Comparison of ENCODE assay signal across 8 mouse cellular contexts in the genomic region with DNA sequence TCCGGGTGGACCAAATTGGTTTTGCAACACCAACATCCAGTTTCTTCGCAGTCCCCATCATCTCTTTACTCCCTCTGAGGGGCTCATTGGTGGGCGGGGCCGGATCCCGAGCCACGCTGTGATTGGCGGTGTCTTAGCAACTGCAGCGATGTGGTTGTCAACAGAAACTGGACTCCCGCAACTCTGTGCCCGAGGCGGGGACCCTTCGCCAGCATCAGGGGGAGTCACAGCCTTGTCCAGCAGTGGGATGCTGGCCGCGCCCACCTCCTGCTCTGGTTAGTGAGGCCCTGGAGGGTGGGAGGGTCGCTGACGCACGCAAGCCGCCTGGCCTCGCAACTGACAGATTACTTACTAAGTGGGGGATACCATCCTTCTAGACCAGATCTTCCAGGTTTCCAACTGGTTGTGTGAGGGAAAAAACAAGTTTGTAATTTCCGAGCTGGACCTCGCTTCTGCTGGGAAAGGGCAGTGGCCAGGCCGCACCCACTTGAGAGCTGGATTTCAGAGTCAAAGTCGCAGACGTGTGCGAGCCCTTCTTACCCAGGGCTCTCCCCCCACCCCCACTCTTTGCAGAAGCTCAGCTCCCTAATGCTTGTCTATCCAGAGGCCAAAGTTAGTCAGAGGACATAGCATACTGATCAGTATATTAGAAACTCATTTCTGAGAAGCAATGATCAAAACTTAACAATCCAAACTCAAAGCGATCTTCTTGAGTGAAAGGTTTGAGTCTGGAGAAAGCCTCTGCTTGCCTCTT. TPM values are rescaled to one million over a fixed set of nuclear protein-coding genes. Genes with fewer than 3 reads are reported as not detected.
DNase-seq lines count a peak whose midpoint lies in the region; ATAC-seq lines count a peak whose summit lies in the region.

No protein-coding gene starts in this region.

- peak overlapping the region; percentile 76 for H3K4me2 ChIP-seq in forebrain, embryonic 11.5 days (ENCODE audit: low read depth, low read length, severe bottlenecking)
- peak overlapping the region; percentile 80 for H3K4me2 ChIP-seq in heart, embryonic 15.5 days
- peak overlapping the region; percentile 41 for H3K4me2 ChIP-seq in liver, embryonic 16.5 days (ENCODE audit: low read depth, low read length)
- peak overlapping the region; percentile 75 for H3K4me2 ChIP-seq in neural tube, embryonic 11.5 days (ENCODE audit: low read depth)
- peak overlapping the region; percentile 85 for H3K4me2 ChIP-seq in stomach, embryonic 16.5 days (ENCODE audit: low read depth, low read length)

- H3K27me3 ChIP-seq in forebrain, embryonic 11.5 days (ENCODE audit: control insufficient read depth, insufficient read depth, low read length) = no peaks in the 10 kb centered on the region
- 0 out of 2 replicates have a peak, but pooled peaks cover 3% of the 10 kb centered on the region for H3K27me3 ChIP-seq in heart, embryonic 15.5 days
- peaks cover 28% of the 10 kb centered on the region for H3K27me3 ChIP-seq in liver, embryonic 16.5 days (ENCODE audit: control insufficient read depth, insufficient read depth, low read depth, low read length)
- no peaks in the 10 kb centered on the region for H3K27me3 ChIP-seq in neural tube, embryonic 11.5 days (ENCODE audit: control insufficient read depth, insufficient read depth, low read length)
- H3K27me3 ChIP-seq in stomach, embryonic 16.5 days (ENCODE audit: control insufficient read depth, insufficient read depth, low read length) = no peaks in the 10 kb centered on the region

- H3K4me3 ChIP-seq in forebrain, embryonic 11.5 days (ENCODE audit: low read depth, low read length) = peak overlapping the region; percentile 48
- peak overlapping the region; percentile 54 for H3K4me3 ChIP-seq in heart, embryonic 15.5 days
- peak overlapping the region; percentile 42 for H3K4me3 ChIP-seq in liver, embryonic 16.5 days (ENCODE audit: low read depth, low read length)
- peak overlapping the region; percentile 39 for H3K4me3 ChIP-seq in neural tube, embryonic 11.5 days (ENCODE audit: low read depth, low read length)
- peak overlapping the region; percentile 56 for H3K4me3 ChIP-seq in stomach, embryonic 16.5 days (replicated peaks; ENCODE audit: low read length)

- peak; percentile 40 for DNase-seq in kidney, adult 18-20 months
- DNase-seq in kidney, adult 8-10 months = no peak
- DNase-seq in forebrain, embryonic 11.5 days (ENCODE audit: low spot score) = peak; percentile 92
- peak; percentile 84 to 88 for DNase-seq in kidney, postnatal 4 days
- peak; percentile 90 for DNase-seq in neural tube, embryonic 11.5 days (ENCODE audit: low spot score)

- peak; percentile 96 for ATAC-seq in forebrain, embryonic 11.5 days (replicated peaks; ENCODE audit: low FRiP score)
- ATAC-seq in heart, embryonic 15.5 days (replicated peaks; ENCODE audit: insufficient number of reproducible peaks, insufficient read depth, low FRiP score, low read depth) = peak; percentile 76
- ATAC-seq in liver, embryonic 16.5 days (ENCODE audit: low read depth) = peak; percentile 13; the same call in 1 of the 2 replicates
- ATAC-seq in neural tube, embryonic 11.5 days (ENCODE audit: insufficient read depth, low FRiP score, low TSS enrichment) = peak; percentile 97
- peak; percentile 90 for ATAC-seq in stomach, embryonic 16.5 days (ENCODE audit: insufficient read depth, low FRiP score)

- no peaks in the 10 kb centered on the region for H3K9me3 ChIP-seq in forebrain, embryonic 11.5 days (ENCODE audit: control insufficient read depth, low read length)
- H3K9me3 ChIP-seq in heart, embryonic 15.5 days (replicated peaks) = no peaks in the 10 kb centered on the region
- no peaks in the 10 kb centered on the region for H3K9me3 ChIP-seq in liver, embryonic 16.5 days (replicated peaks; ENCODE audit: control insufficient read depth, low read length)
- H3K9me3 ChIP-seq in neural tube, embryonic 11.5 days (ENCODE audit: control insufficient read depth, low read length) = no peaks in the 10 kb centered on the region
- no peaks in the 10 kb centered on the region for H3K9me3 ChIP-seq in stomach, embryonic 16.5 days (replicated peaks; ENCODE audit: control insufficient read depth, low read length)

- H3K4me1 ChIP-seq in forebrain, embryonic 11.5 days (replicated peaks; ENCODE audit: control insufficient read depth, insufficient read depth, low read length) = peaks cover 4% of the 10 kb centered on the region; the same call in 1 of the 2 replicates
- peaks cover 10% of the 10 kb centered on the region for H3K4me1 ChIP-seq in heart, embryonic 15.5 days (replicated peaks)
- H3K4me1 ChIP-seq in liver, embryonic 16.5 days (ENCODE audit: control insufficient read depth, low read depth, low read length) = peaks cover 5% of the 10 kb centered on the region; the same call in 1 of the 2 replicates
- no peaks in the 10 kb centered on the region; the same call in 1 of the 2 replicates for H3K4me1 ChIP-seq in neural tube, embryonic 11.5 days (ENCODE audit: control insufficient read depth, insufficient read depth, low read length)
- H3K4me1 ChIP-seq in stomach, embryonic 16.5 days (ENCODE audit: control insufficient read depth, insufficient read depth, low read length) = peaks cover 14% of the 10 kb centered on the region; the same call in 1 of the 2 replicates

- peak overlapping the region; percentile 48 for H3K9ac ChIP-seq in forebrain, embryonic 11.5 days (ENCODE audit: low read length)
- peak overlapping the region; percentile 3; the same call in 1 of the 2 replicates for H3K9ac ChIP-seq in heart, embryonic 15.5 days
- no peak overlapping the region for H3K9ac ChIP-seq in liver, embryonic 16.5 days (ENCODE audit: low read depth, low read length)
- peak overlapping the region; percentile 42 for H3K9ac ChIP-seq in neural tube, embryonic 11.5 days (ENCODE audit: low read length)
- H3K9ac ChIP-seq in stomach, embryonic 16.5 days (ENCODE audit: low read length) = peak overlapping the region; percentile 67

- WGBS in forebrain, embryonic 11.5 days = 3% methylated on average over 26 of the region's 26 CpGs
- WGBS in heart, embryonic 15.5 days = 3% methylated on average over 26 of the region's 26 CpGs
- WGBS in liver, embryonic 16.5 days (ENCODE audit: insufficient replicate concordance) = 3% methylated on average over 26 of the region's 26 CpGs
- 4% methylated on average over 26 of the region's 26 CpGs for WGBS in neural tube, embryonic 11.5 days
- WGBS in stomach, embryonic 16.5 days = 2% methylated on average over 26 of the region's 26 CpGs

- H3K27ac ChIP-seq in forebrain, embryonic 11.5 days (ENCODE audit: low read depth, low read length) = no peak overlapping the region
- no peak overlapping the region for H3K27ac ChIP-seq in heart, embryonic 15.5 days
- H3K27ac ChIP-seq in liver, embryonic 16.5 days (ENCODE audit: low read length) = no peak overlapping the region
- no peak overlapping the region for H3K27ac ChIP-seq in neural tube, embryonic 11.5 days (ENCODE audit: low read depth, low read length)
- H3K27ac ChIP-seq in stomach, embryonic 16.5 days (ENCODE audit: low read length) = peak overlapping the region; percentile 90

- H3K36me3 ChIP-seq in forebrain, embryonic 11.5 days (ENCODE audit: control insufficient read depth, insufficient read depth, low read length) = no peaks in the 10 kb centered on the region
- H3K36me3 ChIP-seq in heart, embryonic 15.5 days = no peaks in the 10 kb centered on the region
- no peaks in the 10 kb centered on the region for H3K36me3 ChIP-seq in liver, embryonic 16.5 days (ENCODE audit: control insufficient read depth, insufficient read depth)
- H3K36me3 ChIP-seq in neural tube, embryonic 11.5 days (ENCODE audit: control insufficient read depth, insufficient read depth, low read length) = no peaks in the 10 kb centered on the region
- no peaks in the 10 kb centered on the region for H3K36me3 ChIP-seq in stomach, embryonic 16.5 days (ENCODE audit: control insufficient read depth, insufficient read depth, low read length)

RNA-seq across cellular contexts. Expression of a gene that starts 2.9 kb away (rescaled TPM):
- 0.28 TPM in 1 of 2 replicates, not detected in the other for polyA plus RNA-seq in forebrain, embryonic 11.5 days (2014; fragmentation: Nextera tagmentation; extraction: Ambion mirVana)
- polyA plus RNA-seq in heart, embryonic 15.5 days (2015; fragmentation: Nextera tagmentation; extraction: Ambion mirVana) = 0.23 and 0.29 TPM in 2 replicates
- 0.17 TPM in 1 of 2 replicates, not detected in the other for polyA plus RNA-seq in liver, embryonic 16.5 days (2015; fragmentation: Nextera tagmentation; extraction: Ambion mirVana)
- 0.42 and 0.50 TPM in 2 replicates for polyA plus RNA-seq in neural tube, embryonic 11.5 days (2014; fragmentation: Nextera tagmentation; extraction: Ambion mirVana)
- 0.37 and 0.94 TPM in 2 replicates for polyA plus RNA-seq in stomach, embryonic 16.5 days (2015; fragmentation: Nextera tagmentation; extraction: Ambion mirVana)

Comparison
In these comparisons a context has a peak if more than half of its experiments do, and no peak if none do; other contexts are left out.
1. DNase-seq: peak in kidney, adult 18-20 months (single experiment), forebrain, embryonic 11.5 days (single experiment), kidney, postnatal 4 days (2 of 2) and neural tube, embryonic 11.5 days (single experiment); none in kidney, adult 8-10 months (0 of 2).
2. ATAC-seq: peak in every context shown above with its lines; median percentile 97 in neural tube, embryonic 11.5 days; 96 in forebrain, embryonic 11.5 days; 90 in stomach, embryonic 16.5 days; 76 in heart, embryonic 15.5 days; 13 in liver, embryonic 16.5 days.
3. Peak in every context shown above with its lines, with median percentiles within 50 percentile points of each other: H3K4me2 ChIP-seq and H3K4me3 ChIP-seq.